Mouse (Mus musculus): ENCODE data around the gene Blvra. TPM values are rescaled to one million over a fixed set of nuclear protein-coding genes. Genes with fewer than 3 reads are reported as not detected.
"Not testable (repeated sequence)": the region's sequence is repeated elsewhere in the genome, so short reads cannot be mapped to it uniquely, and the experiment has no call there.

The Blvra gene
- polyA plus RNA-seq, 1 experiment from 2014 or later = 23.5 TPM

DNA sequence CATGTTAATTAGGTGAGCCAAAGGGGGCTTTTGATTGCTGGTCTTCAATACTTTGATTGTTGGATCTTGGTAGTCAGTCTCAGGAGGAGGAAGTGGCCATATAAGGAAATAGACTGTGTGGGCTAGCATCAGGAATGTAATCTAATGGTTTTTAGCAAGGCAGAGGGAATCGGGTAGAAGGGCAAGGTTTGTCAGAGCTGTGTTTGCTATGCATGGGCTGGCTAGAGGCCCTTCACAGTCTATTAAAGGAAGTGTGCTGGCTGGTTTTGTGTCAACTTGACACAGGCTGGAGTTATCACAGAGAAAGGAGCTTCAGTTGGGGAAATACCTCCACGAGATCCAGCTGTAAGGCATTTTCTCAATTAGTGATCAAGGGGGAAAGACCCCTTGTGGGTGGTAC is 8.6 kb downstream of the Blvra start:
- ATAC-seq (ENCODE audit: low FRiP score); H3K4me1 ChIP-seq (replicated peaks; ENCODE audit: control insufficient read depth, insufficient read depth, low read length); DNase-seq (ENCODE audit: low spot score); H3K4me3 ChIP-seq (ENCODE audit: low read depth, low read length); H3K27ac ChIP-seq (ENCODE audit: low read depth, low read length); H3K36me3 ChIP-seq (ENCODE audit: control insufficient read depth, insufficient read depth, low read length); H3K9ac ChIP-seq (ENCODE audit: low read depth, low read length); H3K9me3 ChIP-seq (ENCODE audit: control insufficient read depth, low read length); H3K4me2 ChIP-seq (replicated peaks; ENCODE audit: low read depth, low read length); H3K27me3 ChIP-seq (ENCODE audit: control insufficient read depth, insufficient read depth, low read length): not testable (repeated sequence)
- 67% methylated on average over 2 of the region's 2 CpGs for WGBS

DNA sequence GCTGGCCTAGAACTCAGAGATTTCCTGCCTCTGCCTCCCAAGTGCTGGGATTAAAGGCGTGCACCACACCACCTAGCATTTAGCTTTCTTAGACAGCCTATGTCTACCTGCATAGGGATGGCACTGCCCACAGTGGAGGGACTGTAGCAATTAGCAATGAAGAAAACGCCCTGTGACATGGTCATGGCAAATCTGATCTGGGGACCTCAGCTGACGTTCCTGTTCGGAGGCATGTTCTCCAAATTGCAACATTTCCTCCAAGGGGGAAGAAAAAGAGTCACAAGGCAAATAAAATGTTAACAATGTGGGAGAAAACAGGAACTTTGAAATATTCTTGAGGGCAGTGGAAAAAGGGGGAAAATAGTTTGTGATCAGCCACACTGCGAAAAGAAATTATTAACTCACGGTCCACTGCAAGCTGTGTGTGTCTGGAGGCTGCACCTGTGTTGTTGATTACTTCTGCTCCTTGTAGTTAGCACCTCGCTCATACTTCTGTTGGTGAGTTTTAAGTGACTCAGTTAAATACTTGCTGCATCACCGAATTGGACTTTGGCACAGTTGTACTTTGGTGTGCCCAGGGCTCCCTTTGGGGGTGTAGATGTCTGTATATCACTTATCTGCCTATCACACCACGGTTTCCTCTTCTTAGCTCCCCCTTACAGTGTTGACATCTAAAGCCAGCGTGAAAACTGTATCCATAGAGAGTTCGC is 9.6 kb downstream of the Blvra start:
- DNase-seq (ENCODE audit: low spot score) (no peak), ATAC-seq (ENCODE audit: low FRiP score) (no peak)
- H3K4me2 ChIP-seq (replicated peaks; ENCODE audit: low read depth, low read length) = no peak overlapping the region
- no peaks in the 10 kb centered on the region for H3K4me1 ChIP-seq (replicated peaks; ENCODE audit: control insufficient read depth, insufficient read depth, low read length)
- H3K9me3 ChIP-seq (ENCODE audit: control insufficient read depth, low read length) = no peaks in the 10 kb centered on the region
- WGBS = 89% methylated on average over 11 of the region's 11 CpGs
- no peak overlapping the region for H3K9ac ChIP-seq (ENCODE audit: low read depth, low read length)
- H3K27ac ChIP-seq (ENCODE audit: low read depth, low read length) = no peak overlapping the region
- H3K4me3 ChIP-seq (ENCODE audit: low read depth, low read length) = no peak overlapping the region
- H3K36me3 ChIP-seq (ENCODE audit: control insufficient read depth, insufficient read depth, low read length) = no peaks in the 10 kb centered on the region
- H3K27me3 ChIP-seq (ENCODE audit: control insufficient read depth, insufficient read depth, low read length) = no peaks in the 10 kb centered on the region

DNA sequence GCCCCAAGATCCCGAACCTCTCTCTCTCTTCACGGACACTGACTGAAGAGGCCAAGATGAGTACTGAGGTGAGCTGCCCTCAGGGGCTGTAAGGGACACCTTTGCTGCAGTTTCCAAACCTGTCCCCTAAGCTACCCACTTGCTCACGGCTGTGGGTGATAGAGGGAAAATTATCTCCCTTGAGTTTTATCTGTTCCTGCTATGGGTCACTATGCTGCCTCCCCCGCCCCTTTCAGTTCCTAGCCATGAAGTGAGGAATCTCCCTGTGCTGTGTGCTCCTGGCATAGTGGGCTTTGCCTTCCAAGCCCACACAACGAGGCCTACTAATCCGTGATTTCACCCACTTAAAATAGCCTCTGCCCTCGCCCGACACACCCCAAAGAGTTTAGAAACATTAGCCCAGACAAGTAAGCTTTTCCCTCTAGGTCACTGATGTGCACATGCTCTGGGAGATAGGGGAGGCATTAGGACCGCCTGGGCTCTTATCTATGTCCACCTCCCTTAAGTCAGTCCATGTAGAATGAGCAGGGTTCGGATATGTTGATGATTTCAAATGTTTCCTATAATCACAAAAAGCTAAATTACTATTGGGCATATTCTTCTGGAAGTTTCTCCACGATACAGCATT is 10.2 kb downstream of the Blvra start:
- Histone ChIP-seq H3K9ac (ENCODE audit: low read depth, low read length) (no peak overlapping the region), H3K4me2 (replicated peaks; ENCODE audit: low read depth, low read length) (no peak overlapping the region), H3K4me1 (replicated peaks; ENCODE audit: control insufficient read depth, insufficient read depth, low read length) (no peaks in the 10 kb centered on the region), H3K4me3 (ENCODE audit: low read depth, low read length) (no peak overlapping the region), H3K9me3 (ENCODE audit: control insufficient read depth, low read length) (no peaks in the 10 kb centered on the region), H3K36me3 (ENCODE audit: control insufficient read depth, insufficient read depth, low read length) (no peaks in the 10 kb centered on the region), H3K27ac (ENCODE audit: low read depth, low read length) (no peak overlapping the region), H3K27me3 (ENCODE audit: control insufficient read depth, insufficient read depth, low read length) (no peaks in the 10 kb centered on the region)
- DNase-seq (ENCODE audit: low spot score) = no peak
- WGBS = 93% methylated on average over 11 of the region's 11 CpGs
- ATAC-seq (ENCODE audit: low FRiP score) = no peak

DNA sequence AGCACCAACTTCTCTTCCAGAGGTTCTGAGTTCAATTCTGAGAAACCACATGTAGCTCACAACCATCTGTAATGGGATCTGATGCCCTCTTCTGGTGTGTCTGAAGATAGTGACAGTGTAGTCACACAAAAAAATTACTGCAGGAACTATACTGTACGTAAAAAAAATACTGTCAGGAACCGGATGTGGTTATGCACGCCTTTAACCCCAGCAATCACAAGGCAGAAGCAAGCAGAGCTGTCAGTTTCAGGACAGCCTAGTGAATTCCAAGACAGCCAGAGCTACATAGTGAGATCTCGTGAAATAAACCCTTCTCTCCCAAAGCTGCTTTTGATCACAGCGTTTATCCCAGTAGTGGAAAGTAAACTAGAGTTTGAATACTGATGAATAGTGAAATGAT is 15.8 kb downstream of the Blvra start:
- H3K9me3 ChIP-seq (ENCODE audit: control insufficient read depth, low read length) = no peaks in the 10 kb centered on the region
- no peak overlapping the region for H3K9ac ChIP-seq (ENCODE audit: low read depth, low read length)
- ATAC-seq (ENCODE audit: low FRiP score) = no peak
- H3K27me3 ChIP-seq (ENCODE audit: control insufficient read depth, insufficient read depth, low read length) = no peaks in the 10 kb centered on the region
- WGBS = 90% methylated on average over 5 of the region's 5 CpGs
- H3K4me1 ChIP-seq (replicated peaks; ENCODE audit: control insufficient read depth, insufficient read depth, low read length) = no peaks in the 10 kb centered on the region
- no peak overlapping the region for H3K4me3 ChIP-seq (ENCODE audit: low read depth, low read length)
- H3K4me2 ChIP-seq (replicated peaks; ENCODE audit: low read depth, low read length) = no peak overlapping the region
- no peak for DNase-seq (ENCODE audit: low spot score)
- H3K27ac ChIP-seq (ENCODE audit: low read depth, low read length) = no peak overlapping the region
- no peaks in the 10 kb centered on the region for H3K36me3 ChIP-seq (ENCODE audit: control insufficient read depth, insufficient read depth, low read length)

DNA sequence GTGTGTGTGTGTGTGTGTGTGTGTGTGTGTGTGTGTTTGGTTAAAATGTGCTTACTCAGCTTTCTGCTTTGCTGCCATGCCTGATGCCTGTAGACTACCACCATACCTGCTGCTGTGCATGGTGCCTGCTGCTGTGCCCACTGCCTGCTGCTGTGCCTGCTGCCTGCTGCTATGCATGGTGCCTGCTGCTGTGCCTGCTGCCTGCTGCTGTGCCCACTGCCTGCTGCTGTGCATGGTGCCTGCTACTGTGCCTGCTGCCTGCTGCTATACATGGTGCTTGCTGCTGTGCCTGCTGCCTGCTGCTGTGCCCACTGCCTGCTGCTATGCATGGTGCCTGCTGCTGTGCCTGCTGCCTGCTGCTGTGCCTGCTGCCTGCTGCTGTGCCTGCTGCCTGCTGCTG is 19.7 kb downstream of the Blvra start:
- not testable (repeated sequence) for H3K36me3 ChIP-seq (ENCODE audit: control insufficient read depth, insufficient read depth, low read length); H3K27me3 ChIP-seq (ENCODE audit: control insufficient read depth, insufficient read depth, low read length); H3K27ac ChIP-seq (ENCODE audit: low read depth, low read length); H3K9ac ChIP-seq (ENCODE audit: low read depth, low read length); DNase-seq (ENCODE audit: low spot score); H3K4me3 ChIP-seq (ENCODE audit: low read depth, low read length); H3K4me1 ChIP-seq (replicated peaks; ENCODE audit: control insufficient read depth, insufficient read depth, low read length); H3K9me3 ChIP-seq (ENCODE audit: control insufficient read depth, low read length); H3K4me2 ChIP-seq (replicated peaks; ENCODE audit: low read depth, low read length); ATAC-seq (ENCODE audit: low FRiP score)

DNA sequence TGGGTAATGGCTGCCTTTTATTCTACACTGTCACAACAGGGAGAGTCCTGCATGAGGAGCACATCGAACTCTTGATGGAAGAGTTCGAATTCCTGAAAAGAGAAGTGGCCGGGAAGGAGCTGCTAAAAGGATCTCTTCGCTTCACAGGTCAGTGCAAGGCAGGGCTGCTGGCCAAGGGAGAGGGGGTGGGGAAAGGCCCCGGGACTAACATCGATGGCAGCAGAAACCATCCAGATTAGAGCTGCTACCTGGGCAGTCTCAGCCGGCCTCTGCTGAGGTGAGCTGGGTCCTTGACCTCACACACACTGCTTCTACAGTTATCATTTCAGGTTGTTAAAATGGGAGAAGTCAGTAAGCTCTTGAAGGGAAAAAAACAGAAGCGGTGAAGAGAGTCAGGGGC is 21.5 kb downstream of the Blvra start:
- no peak for ATAC-seq (ENCODE audit: low FRiP score)
- H3K27ac ChIP-seq (ENCODE audit: low read depth, low read length) = no peak overlapping the region
- no peaks in the 10 kb centered on the region for H3K9me3 ChIP-seq (ENCODE audit: control insufficient read depth, low read length)
- H3K4me1 ChIP-seq (replicated peaks; ENCODE audit: control insufficient read depth, insufficient read depth, low read length) = no peaks in the 10 kb centered on the region
- WGBS = 79% methylated on average over 8 of the region's 8 CpGs
- H3K4me3 ChIP-seq (ENCODE audit: low read depth, low read length) = no peak overlapping the region
- no peak for DNase-seq (ENCODE audit: low spot score)
- H3K36me3 ChIP-seq (ENCODE audit: control insufficient read depth, insufficient read depth, low read length) = no peaks in the 10 kb centered on the region
- no peaks in the 10 kb centered on the region for H3K27me3 ChIP-seq (ENCODE audit: control insufficient read depth, insufficient read depth, low read length)
- no peak overlapping the region for H3K4me2 ChIP-seq (replicated peaks; ENCODE audit: low read depth, low read length)
- no peak overlapping the region for H3K9ac ChIP-seq (ENCODE audit: low read depth, low read length)

DNA sequence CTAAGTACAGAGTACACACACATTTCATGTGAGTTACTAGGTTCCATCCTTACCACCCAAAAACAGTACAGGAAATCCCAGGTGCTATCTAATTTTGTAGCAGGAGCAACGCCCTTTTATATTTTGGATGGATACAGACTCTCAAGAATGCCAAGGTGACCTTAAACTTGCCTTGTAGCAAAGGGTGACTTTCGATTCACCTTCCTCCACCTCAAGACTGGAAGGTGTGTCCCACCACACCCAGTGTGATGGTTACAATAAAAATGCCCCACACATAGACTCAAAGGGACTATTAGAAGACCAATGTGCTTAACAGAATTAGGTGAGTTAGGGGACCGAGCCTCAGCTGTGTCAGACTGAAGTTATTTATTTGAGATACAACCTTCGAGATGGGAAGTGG is 38.5 kb downstream of the Blvra start:
- no peaks in the 10 kb centered on the region for H3K9me3 ChIP-seq (ENCODE audit: control insufficient read depth, low read length)
- 93% methylated on average over 4 of the region's 4 CpGs for WGBS
- no peak overlapping the region for H3K4me3 ChIP-seq (ENCODE audit: low read depth, low read length)
- H3K27ac ChIP-seq (ENCODE audit: low read depth, low read length) = no peak overlapping the region
- no peak overlapping the region for H3K4me2 ChIP-seq (replicated peaks; ENCODE audit: low read depth, low read length)
- DNase-seq (ENCODE audit: low spot score) (no peak), ATAC-seq (ENCODE audit: low FRiP score) (no peak)
- H3K36me3 ChIP-seq (ENCODE audit: control insufficient read depth, insufficient read depth, low read length) = peaks cover 14% of the 10 kb centered on the region
- no peaks in the 10 kb centered on the region for H3K4me1 ChIP-seq (replicated peaks; ENCODE audit: control insufficient read depth, insufficient read depth, low read length)
- H3K27me3 ChIP-seq (ENCODE audit: control insufficient read depth, insufficient read depth, low read length) = no peaks in the 10 kb centered on the region
- H3K9ac ChIP-seq (ENCODE audit: low read depth, low read length) = no peak overlapping the region

DNA sequence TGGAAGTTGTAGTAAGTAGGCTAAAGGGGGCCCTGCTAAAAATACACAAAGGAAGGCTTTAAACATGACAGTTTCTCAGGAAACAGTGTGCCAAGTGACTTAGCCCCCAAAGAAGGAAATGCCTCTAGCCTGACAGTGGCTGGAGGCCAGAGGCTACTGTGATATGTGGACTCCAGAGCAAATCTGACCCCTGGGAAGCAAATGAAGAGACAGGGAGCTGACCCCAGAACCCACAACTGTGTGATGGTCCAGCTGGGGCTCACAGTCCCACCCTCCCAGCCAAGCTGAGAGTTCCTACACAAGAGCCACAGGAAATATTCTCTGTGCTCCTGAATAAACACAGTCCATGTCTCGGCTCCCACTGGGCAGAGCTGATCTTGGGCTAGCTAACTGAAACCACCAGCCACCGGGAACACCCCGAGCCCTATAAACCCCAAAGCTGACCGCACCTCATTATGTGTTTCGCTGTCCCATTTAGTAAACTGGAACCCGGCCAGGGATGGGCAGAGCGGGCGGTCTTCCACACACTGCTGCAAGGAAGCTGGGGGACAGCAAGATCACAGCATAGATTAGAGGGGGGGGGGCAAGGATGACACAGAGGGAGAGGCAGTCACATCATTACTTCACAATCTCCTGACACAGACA is 51.2 kb downstream of the Blvra start:
- DNase-seq (ENCODE audit: low spot score) (no peak), ATAC-seq (ENCODE audit: low FRiP score) (no peak)
- no peaks in the 10 kb centered on the region for H3K4me1 ChIP-seq (replicated peaks; ENCODE audit: control insufficient read depth, insufficient read depth, low read length)
- no peak overlapping the region for H3K4me3 ChIP-seq (ENCODE audit: low read depth, low read length)
- H3K9me3 ChIP-seq (ENCODE audit: control insufficient read depth, low read length) = no peaks in the 10 kb centered on the region
- H3K27ac ChIP-seq (ENCODE audit: low read depth, low read length) = no peak overlapping the region
- 94% methylated on average over 8 of the region's 8 CpGs for WGBS
- no peak overlapping the region for H3K4me2 ChIP-seq (replicated peaks; ENCODE audit: low read depth, low read length)
- H3K27me3 ChIP-seq (ENCODE audit: control insufficient read depth, insufficient read depth, low read length) = no peaks in the 10 kb centered on the region
- no peak overlapping the region for H3K9ac ChIP-seq (ENCODE audit: low read depth, low read length)
- peaks cover 11% of the 10 kb centered on the region for H3K36me3 ChIP-seq (ENCODE audit: control insufficient read depth, insufficient read depth, low read length)

DNA sequence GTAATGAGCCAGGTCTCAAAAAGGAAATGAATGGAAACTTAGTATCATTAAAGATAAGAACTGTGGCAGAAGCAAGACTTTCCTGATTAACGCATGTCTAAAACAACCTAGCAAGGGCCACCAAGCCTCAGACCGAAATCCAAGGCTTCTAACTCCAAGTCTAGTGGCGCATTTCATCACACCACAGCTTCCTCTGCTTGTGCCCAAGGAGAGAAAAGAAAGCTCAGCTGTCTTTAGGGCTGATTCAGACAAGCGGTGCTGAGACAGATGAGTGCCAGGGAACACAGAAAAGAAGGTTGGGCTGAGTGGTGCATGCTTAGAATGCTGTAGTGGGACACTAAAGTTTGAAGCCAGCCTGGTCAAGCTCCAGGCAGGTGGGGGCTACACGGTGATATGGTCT is 58.5 kb downstream of the Blvra start:
- Histone ChIP-seq H3K27me3 (ENCODE audit: control insufficient read depth, insufficient read depth, low read length) (no peaks in the 10 kb centered on the region), H3K9ac (ENCODE audit: low read depth, low read length) (no peak overlapping the region), H3K4me1 (replicated peaks; ENCODE audit: control insufficient read depth, insufficient read depth, low read length) (peaks cover 3% of the 10 kb centered on the region), H3K4me2 (replicated peaks; ENCODE audit: low read depth, low read length) (no peak overlapping the region), H3K36me3 (ENCODE audit: control insufficient read depth, insufficient read depth, low read length) (peaks cover 2% of the 10 kb centered on the region), H3K27ac (ENCODE audit: low read depth, low read length) (no peak overlapping the region), H3K9me3 (ENCODE audit: control insufficient read depth, low read length) (no peaks in the 10 kb centered on the region), H3K4me3 (ENCODE audit: low read depth, low read length) (no peak overlapping the region)
- WGBS = 86% methylated on average over 5 of the region's 5 CpGs
- ATAC-seq (ENCODE audit: low FRiP score) (no peak), DNase-seq (ENCODE audit: low spot score) (no peak)
